Mouse (Mus musculus): ENCODE data around the gene Hoxa7.

Gene Hoxa7

GRCm38 (mm10) chr6:52200073-52200750, 21.4 kb downstream of the Hoxa7 start:
- DNase-seq (ENCODE audit: low spot score in 2 of 2), result no peak

GRCm38 (mm10) chr6:52197271-52197670, 24.4 kb downstream of the Hoxa7 start:
- no peak for DNase-seq (ENCODE audit: low spot score in 2 of 2)

GRCm38 (mm10) chr6:52196811-52197210, 24.8 kb downstream of the Hoxa7 start:
- no peak for DNase-seq (ENCODE audit: low spot score in 2 of 2)

- no peak for DNase-seq (ENCODE audit: low spot score in 2 of 2)
Measured at GRCm38 (mm10) chr6:52194690-52195089, 27.0 kb downstream of the Hoxa7 start.

- no peak for DNase-seq (ENCODE audit: low spot score in 2 of 2)
Measured at GRCm38 (mm10) chr6:52191860-52192550, 29.6 kb downstream of the Hoxa7 start.

GRCm38 (mm10) chr6:52190906-52191810, 30.5 kb downstream of the Hoxa7 start, which contains the start of gene Hoxa4:
Hoxa4 (minus strand) TSS chr6:52191753.
- no peak for DNase-seq (ENCODE audit: low spot score in 2 of 2)

GRCm38 (mm10) chr6:52190410-52190809, 31.2 kb downstream of the Hoxa7 start:
- DNase-seq (ENCODE audit: low spot score in 2 of 2), result no peak

GRCm38 (mm10) chr6:52189909-52190308, 31.7 kb downstream of the Hoxa7 start:
- no peak for DNase-seq (ENCODE audit: low spot score in 2 of 2)

GRCm38 (mm10) chr6:52189172-52189591, 32.5 kb downstream of the Hoxa7 start:
- no peak for DNase-seq (ENCODE audit: low spot score in 2 of 2)

GRCm38 (mm10) chr6:52186500-52186899, 35.2 kb downstream of the Hoxa7 start:
- no peak for DNase-seq (ENCODE audit: low spot score in 2 of 2)

- DNase-seq (ENCODE audit: low spot score in 2 of 2), result no peak
Measured at GRCm38 (mm10) chr6:52185834-52186233, 35.8 kb downstream of the Hoxa7 start.

GRCm38 (mm10) chr6:52185222-52185621, 36.4 kb downstream of the Hoxa7 start:
- no peak for DNase-seq (ENCODE audit: low spot score in 2 of 2)

GRCm38 (mm10) chr6:52184668-52185067, 37.0 kb downstream of the Hoxa7 start:
- DNase-seq (ENCODE audit: low spot score in 2 of 2), result no peak

GRCm38 (mm10) chr6:52183311-52184080, 38.2 kb downstream of the Hoxa7 start:
- no peak for DNase-seq (ENCODE audit: low spot score in 2 of 2)

GRCm38 (mm10) chr6:52182793-52183192, 38.9 kb downstream of the Hoxa7 start:
- DNase-seq (ENCODE audit: low spot score in 2 of 2), result no peak

- DNase-seq (ENCODE audit: low spot score in 2 of 2), result no peak
Measured at GRCm38 (mm10) chr6:52182030-52182429, 39.6 kb downstream of the Hoxa7 start.

GRCm38 (mm10) chr6:52180726-52181125, 40.9 kb downstream of the Hoxa7 start:
- no peak for DNase-seq (ENCODE audit: low spot score in 2 of 2)

- DNase-seq (ENCODE audit: low spot score in 2 of 2), result no peak
Measured at GRCm38 (mm10) chr6:52180213-52180710, 41.4 kb downstream of the Hoxa7 start.

GRCm38 (mm10) chr6:52179690-52180089, 42.0 kb downstream of the Hoxa7 start:
- DNase-seq (ENCODE audit: low spot score in 2 of 2), result no peak

- DNase-seq (ENCODE audit: low spot score in 2 of 2), result no peak
Measured at GRCm38 (mm10) chr6:52178918-52179665, 42.6 kb downstream of the Hoxa7 start.

- no peak for DNase-seq (ENCODE audit: low spot score in 2 of 2)
Measured at GRCm38 (mm10) chr6:52177806-52178205, 43.8 kb downstream of the Hoxa7 start.

All from right cerebral cortex, postnatal 36 days (tissue).